Mouse (Mus musculus) limb, embryonic 14.5 days (tissue): ENCODE data around the gene Gpn1. TPM values are rescaled to one million over a fixed set of nuclear protein-coding genes. Genes with fewer than 3 reads are reported as not detected.

ENCODE experiments used
- ATAC-seq: fragments of 200-750 bp; cut with Nextera tagmentation; 2 replicates; pipeline ENCODE4 v1.8.0; 2017; ENCODE audit warnings: low read depth, moderate number of reproducible peaks, moderate TSS enrichment; ENCODE audit not compliant: low FRiP score
- DNase-seq: peaks from one replicate; pipeline ENCODE4 v3.0.0-alpha.2; 2015; ENCODE audit warnings: low spot score
- H3K27ac ChIP-seq: fragments of 300-500 bp; sonication (generic); replicated peaks from 2 replicates; pipeline ENCODE4 v1.5.1; 2014; ENCODE audit warnings: low read depth, mild to moderate bottlenecking, low read length, moderate library complexity, mixed read lengths
- H3K27me3 ChIP-seq: fragments of 300-500 bp; sonication (generic); 2 replicates; pipeline ENCODE4 v1.6.1; 2014; ENCODE audit warnings: low read length, mixed read lengths; ENCODE audit not compliant: control insufficient read depth, insufficient read depth
- H3K36me3 ChIP-seq: fragments of 300-500 bp; sonication (generic); 2 replicates; pipeline ENCODE4 v1.6.1; 2014; ENCODE audit warnings: mild to moderate bottlenecking, low read length, moderate library complexity, mixed read lengths; ENCODE audit not compliant: control insufficient read depth, insufficient read depth
- H3K4me1 ChIP-seq: fragments of 300-500 bp; sonication (generic); 2 replicates; pipeline ENCODE4 v1.6.1; 2014; ENCODE audit warnings: antibody characterized with exemption, low read length, mixed read lengths; ENCODE audit not compliant: control insufficient read depth, insufficient read depth
- H3K4me2 ChIP-seq: fragments of 300-500 bp; sonication (generic); replicated peaks from 2 replicates; pipeline ENCODE4 v1.6.1; 2014; ENCODE audit warnings: low read depth, mild to moderate bottlenecking, low read length, moderate library complexity; ENCODE audit not compliant: severe bottlenecking
- H3K4me3 ChIP-seq: fragments of 300-500 bp; sonication (generic); replicated peaks from 2 replicates; pipeline ENCODE4 v1.5.1; 2014; ENCODE audit warnings: low read length
- H3K9ac ChIP-seq: fragments of 300-500 bp; sonication (generic); 2 replicates; pipeline ENCODE4 v1.6.1; 2014; ENCODE audit warnings: mild to moderate bottlenecking, low read depth, low read length, moderate library complexity; ENCODE audit not compliant: severe bottlenecking
- H3K9me3 ChIP-seq: fragments of 300-500 bp; sonication (generic); 2 replicates; pipeline ENCODE4 v1.6.1; 2016; ENCODE audit warnings: low read length; ENCODE audit not compliant: control insufficient read depth
- POLR2A ChIP-seq: fragments of 200-500 bp; IDR thresholded peaks from 2 replicates; pipeline ENCODE4 v1.8.0; 2012; ENCODE audit warnings: inconsistent platforms, mild to moderate bottlenecking, moderate library complexity, borderline replicate concordance; ENCODE audit not compliant: insufficient read depth, insufficient read length; ENCODE audit errors: extremely low read depth
- WGBS: fragments of 180-500 bp; shearing (Covaris S2); extraction: QIAGEN DNeasy Blood & Tissue Kit; methylation state at CpG from one replicate; pipeline ENCODE4 v1.1.7; 2014; 5-methylcytosine and 5-hydroxymethylcytosine counted together
- polyA plus RNA-seq, 2 experiments: library from polyadenylated mRNA; depleted of rRNA in 1 of 2; stranded (reverse) in 1 of 2; unstranded in 1 of 2; fragments of >200 nt; fragmentation: Nextera tagmentation in 1 of 2; extraction: Ambion mirVana in 1 of 2; gene quantifications; 2 replicates each; pipeline versions ENCODE4 v1.2.1 to v1.2.3; 2012 to 2014

Gene Gpn1
- polyA plus RNA-seq, 2 experiments: 27.8 to 47.1 TPM

DNA sequence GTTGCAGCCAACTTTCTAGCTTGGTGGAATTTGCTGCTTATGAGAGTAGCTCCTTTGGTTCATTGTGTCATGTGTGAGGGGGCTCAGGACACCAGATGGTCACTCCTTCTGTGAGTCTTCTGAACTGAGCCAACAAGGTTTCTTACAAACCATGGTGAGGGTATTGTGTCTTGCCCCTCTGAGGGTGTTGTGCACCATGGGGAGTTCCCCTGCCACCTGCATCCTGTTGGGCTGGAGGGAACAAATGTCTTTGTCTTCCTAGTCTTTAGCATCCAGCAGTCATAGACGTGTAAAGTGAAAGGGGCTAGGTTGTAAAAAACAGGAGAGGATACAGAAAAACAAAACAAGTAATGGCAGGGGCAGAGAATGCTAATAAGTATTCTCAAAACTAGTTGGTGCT lies 64.9 kb downstream of the Gpn1 start:
- H3K4me3 ChIP-seq: no peak overlapping the region
- 0 out of 2 replicates have a peak, but pooled peaks cover 3% of the 10 kb centered on the region for H3K4me1 ChIP-seq
- no peaks in the 10 kb centered on the region for H3K27me3 ChIP-seq
- DNase-seq (no peak), ATAC-seq (no peak)
- H3K36me3 ChIP-seq: peaks cover 62% of the 10 kb centered on the region
- no peak overlapping the region for H3K9ac ChIP-seq
- H3K4me2 ChIP-seq: no peak overlapping the region
- WGBS: 61% methylated on average over 1 of the region's 1 CpGs
- H3K27ac ChIP-seq: no peak overlapping the region
- no peaks in the 10 kb centered on the region for H3K9me3 ChIP-seq
- no peak for TF ChIP-seq POLR2A

DNA sequence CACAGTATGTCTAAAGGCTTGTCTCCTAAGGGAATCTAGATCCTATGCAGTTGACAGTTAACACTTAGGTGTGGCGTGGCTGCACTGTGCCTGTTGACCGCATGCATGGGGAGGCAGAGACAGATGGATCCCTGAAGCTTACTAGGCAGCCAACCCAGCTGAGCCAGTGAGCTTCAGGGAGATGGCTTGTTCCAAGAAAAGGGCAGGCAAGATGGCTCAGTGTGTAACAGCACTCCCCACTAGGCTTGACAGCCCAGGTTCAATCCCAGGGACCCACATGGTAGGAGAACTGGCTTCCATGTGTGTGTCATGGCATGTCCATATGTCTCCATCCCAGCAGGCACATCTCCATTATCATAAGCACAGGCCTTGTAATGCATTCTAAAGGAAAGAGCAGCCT lies 65.8 kb downstream of the Gpn1 start:
- Histone ChIP-seq H3K36me3 (peaks cover 59% of the 10 kb centered on the region), H3K4me2 (no peak overlapping the region), H3K4me1 (0 out of 2 replicates have a peak, but pooled peaks cover 3% of the 10 kb centered on the region), H3K9ac (no peak overlapping the region), H3K27ac (no peak overlapping the region), H3K4me3 (no peak overlapping the region), H3K27me3 (no peaks in the 10 kb centered on the region), H3K9me3 (no peaks in the 10 kb centered on the region)
- no peak for DNase-seq
- ATAC-seq: no peak
- no peak for TF ChIP-seq POLR2A
- WGBS: 91% methylated on average over 2 of the region's 2 CpGs

DNA sequence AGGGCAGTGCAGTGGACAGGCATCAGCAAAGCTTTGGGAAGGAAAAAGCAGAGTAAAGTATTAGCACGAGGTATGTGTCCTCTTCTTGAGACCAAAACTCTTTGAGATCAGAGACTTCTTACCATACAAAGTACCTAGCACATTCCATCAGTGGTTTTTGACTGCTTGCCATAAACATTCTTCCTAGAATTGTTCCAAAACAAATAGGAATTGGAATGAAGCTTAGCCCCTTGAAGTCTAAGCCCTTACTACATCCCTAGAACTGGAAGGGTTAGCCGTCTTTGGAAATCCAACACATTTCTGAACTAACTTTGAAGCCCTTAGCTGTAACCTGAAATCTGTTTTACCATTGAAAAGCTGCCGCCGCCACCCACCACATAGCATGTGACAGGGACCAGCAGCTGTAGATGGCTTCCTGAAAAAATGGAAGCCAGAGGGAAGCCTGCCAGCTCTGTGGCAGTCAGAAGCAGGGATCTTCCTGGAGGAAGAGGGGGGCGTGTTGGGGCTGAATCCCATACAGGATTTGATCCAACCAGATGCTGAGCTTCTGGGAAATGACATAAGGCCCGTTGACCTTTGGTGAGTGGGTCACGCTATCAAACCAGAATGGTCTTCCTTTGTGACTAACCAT lies 67.6 kb downstream of the Gpn1 start:
- no peak overlapping the region for H3K27ac ChIP-seq
- no peak for TF ChIP-seq POLR2A
- DNase-seq: peak; percentile 18
- peaks cover 47% of the 10 kb centered on the region for H3K36me3 ChIP-seq
- H3K9ac ChIP-seq: no peak overlapping the region
- WGBS: 83% methylated on average over 7 of the region's 7 CpGs
- no peak overlapping the region for H3K4me3 ChIP-seq
- H3K9me3 ChIP-seq: no peaks in the 10 kb centered on the region
- ATAC-seq: no peak
- no peak overlapping the region for H3K4me2 ChIP-seq
- 0 out of 2 replicates have a peak, but pooled peaks cover 3% of the 10 kb centered on the region for H3K4me1 ChIP-seq
- no peaks in the 10 kb centered on the region for H3K27me3 ChIP-seq

Other genes starting within 250 kb of the Gpn1 start
- gene Krtcap3, start 243.1 kb upstream of the Gpn1 start, polyA plus RNA-seq (2012; rRNA removed): 25.2 and 31.4 TPM in 2 replicates
- gene Krtcap3, start 243.1 kb upstream of the Gpn1 start, polyA plus RNA-seq (2014; fragmentation: Nextera tagmentation; extraction: Ambion mirVana): 10.2 and 16.4 TPM in 2 replicates
- gene Ift172, start 203.6 kb upstream of the Gpn1 start, polyA plus RNA-seq (2012; rRNA removed): 53.3 and 64.2 TPM in 2 replicates
- 41.6 and 46.1 TPM in 2 replicates for gene Ift172, start 203.6 kb upstream of the Gpn1 start, polyA plus RNA-seq (2014; fragmentation: Nextera tagmentation; extraction: Ambion mirVana)
- gene Fndc4, start 198.7 kb upstream of the Gpn1 start, polyA plus RNA-seq (2012; rRNA removed): 174 and 211 TPM in 2 replicates
- gene Fndc4, start 198.7 kb upstream of the Gpn1 start, polyA plus RNA-seq (2014; fragmentation: Nextera tagmentation; extraction: Ambion mirVana): 93.9 and 101 TPM in 2 replicates
- gene Gckr, start 197.3 kb upstream of the Gpn1 start, polyA plus RNA-seq (2012; rRNA removed): 0.47 and 1.2 TPM in 2 replicates
- gene Gckr, start 197.3 kb upstream of the Gpn1 start, polyA plus RNA-seq (2014; fragmentation: Nextera tagmentation; extraction: Ambion mirVana): 0.36 TPM in 1 of 2 replicates, not detected in the other
- gene Zfp512, start 42.3 kb upstream of the Gpn1 start, polyA plus RNA-seq (2012; rRNA removed): 40.9 and 41.5 TPM in 2 replicates
- 38.1 and 47.1 TPM in 2 replicates for gene Zfp512, start 42.3 kb upstream of the Gpn1 start, polyA plus RNA-seq (2014; fragmentation: Nextera tagmentation; extraction: Ambion mirVana)
- gene 4930548H24Rik, start 9.0 kb upstream of the Gpn1 start, polyA plus RNA-seq (2012; rRNA removed): 0.06 and 0.13 TPM in 2 replicates
- not detected in 2 replicates for gene 4930548H24Rik, start 9.0 kb upstream of the Gpn1 start, polyA plus RNA-seq (2014; fragmentation: Nextera tagmentation; extraction: Ambion mirVana)
- gene Slc4a1ap, start 32.3 kb downstream of the Gpn1 start, polyA plus RNA-seq (2012; rRNA removed): 19.5 and 20.2 TPM in 2 replicates
- 23.9 and 27.7 TPM in 2 replicates for gene Slc4a1ap, start 32.3 kb downstream of the Gpn1 start, polyA plus RNA-seq (2014; fragmentation: Nextera tagmentation; extraction: Ambion mirVana)
- gene Supt7l, start 33.1 kb downstream of the Gpn1 start, polyA plus RNA-seq (2012; rRNA removed): 18.0 and 20.9 TPM in 2 replicates
- 11.4 and 13.7 TPM in 2 replicates for gene Supt7l, start 33.1 kb downstream of the Gpn1 start, polyA plus RNA-seq (2014; fragmentation: Nextera tagmentation; extraction: Ambion mirVana)
- gene Mrpl33, start 102.2 kb downstream of the Gpn1 start, polyA plus RNA-seq (2012; rRNA removed): 76.9 and 138 TPM in 2 replicates
- gene Mrpl33, start 102.2 kb downstream of the Gpn1 start, polyA plus RNA-seq (2014; fragmentation: Nextera tagmentation; extraction: Ambion mirVana): 266 and 312 TPM in 2 replicates
- 1.5 and 1.9 TPM in 2 replicates for gene Rbks, start 202.9 kb downstream of the Gpn1 start, polyA plus RNA-seq (2012; rRNA removed)
- 2.2 and 3.0 TPM in 2 replicates for gene Rbks, start 202.9 kb downstream of the Gpn1 start, polyA plus RNA-seq (2014; fragmentation: Nextera tagmentation; extraction: Ambion mirVana)
- gene Babam2, start 202.9 kb downstream of the Gpn1 start, polyA plus RNA-seq (2012; rRNA removed): 22.7 and 23.4 TPM in 2 replicates
- gene Babam2, start 202.9 kb downstream of the Gpn1 start, polyA plus RNA-seq (2014; fragmentation: Nextera tagmentation; extraction: Ambion mirVana): 27.7 and 35.8 TPM in 2 replicates